Mouse (Mus musculus) CH12F3 (cell line): ENCODE results near the gene Krtap15.

Experiments
- in situ Hi-C: fragments of 300-500 bp; cut with MboI; formaldehyde crosslinking; loops from 2 replicates; pipeline ENCODE4 v1.14.3; 2020; ENCODE audit warnings: low sequenced_read_pairs

The Krtap15 gene

GRCm38 (mm10) chr16:88820066-88820465 lies at the start of gene Krtap15:
Gene Krtap15 (plus strand): TSS chr16:88820215.
- in situ Hi-C loops = no loop called here

DNA sequence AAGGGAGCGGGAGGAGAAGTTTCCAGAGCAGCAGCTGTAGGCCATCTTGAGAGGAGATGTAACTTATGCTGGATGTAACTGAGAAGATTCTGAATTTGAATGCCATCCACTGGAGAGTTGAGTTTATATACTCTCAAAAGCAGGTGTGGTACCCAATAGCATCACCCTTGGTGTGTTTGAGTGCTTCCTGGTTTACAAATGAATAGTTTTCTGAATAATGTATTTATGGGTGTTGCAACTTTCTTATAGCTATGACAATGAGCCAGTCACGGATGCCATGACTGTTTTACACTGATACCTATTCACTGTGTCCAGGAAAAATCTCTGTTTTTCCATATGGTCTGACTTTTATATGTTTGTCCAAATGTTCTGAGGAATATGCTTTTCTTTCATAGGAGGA lies 45.9 kb upstream of the Krtap15 start, which contains the start of gene 2310057N15Rik:
Gene 2310057N15Rik, minus strand, starts transcription at position 101 of the 400 bp plus-strand sequence.
- in situ Hi-C loops = no loop called here

- in situ Hi-C loops = no loop called here
Observed at GRCm38 (mm10) chr16:88777596-88777995, 42.4 kb upstream of the Krtap15 start, which contains the start of gene Gm5965. Gene Gm5965 (plus strand): TSS chr16:88777896.

- in situ Hi-C loops = no loop called here
Observed at GRCm38 (mm10) chr16:88786786-88787185, 33.2 kb upstream of the Krtap15 start.

DNA sequence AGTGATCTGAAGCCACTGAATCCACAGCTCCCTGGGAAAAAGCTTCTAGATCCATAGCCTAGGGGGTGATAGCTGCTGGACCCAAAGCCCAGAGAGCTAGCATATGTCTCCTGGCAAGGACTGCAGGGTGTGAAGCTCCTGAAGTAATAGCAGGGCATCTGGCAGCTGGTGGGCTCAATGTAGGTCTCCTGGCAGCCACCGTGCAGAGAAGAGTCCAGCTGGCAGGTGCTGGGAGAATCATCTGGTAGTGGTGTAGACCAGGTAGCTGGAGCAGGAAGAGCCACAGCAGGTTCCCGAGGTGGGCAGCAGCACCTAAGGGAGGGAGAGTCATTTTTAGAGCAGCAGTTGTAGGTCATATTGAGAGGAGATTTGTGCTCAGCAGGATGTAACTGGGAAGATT lies 8.2 kb upstream of the Krtap15 start, which contains the start of gene Gm20741:
Gene Gm20741, minus strand, starts transcription at position 394 of the 400 bp plus-strand sequence.
- in situ Hi-C loops = no loop called here

DNA sequence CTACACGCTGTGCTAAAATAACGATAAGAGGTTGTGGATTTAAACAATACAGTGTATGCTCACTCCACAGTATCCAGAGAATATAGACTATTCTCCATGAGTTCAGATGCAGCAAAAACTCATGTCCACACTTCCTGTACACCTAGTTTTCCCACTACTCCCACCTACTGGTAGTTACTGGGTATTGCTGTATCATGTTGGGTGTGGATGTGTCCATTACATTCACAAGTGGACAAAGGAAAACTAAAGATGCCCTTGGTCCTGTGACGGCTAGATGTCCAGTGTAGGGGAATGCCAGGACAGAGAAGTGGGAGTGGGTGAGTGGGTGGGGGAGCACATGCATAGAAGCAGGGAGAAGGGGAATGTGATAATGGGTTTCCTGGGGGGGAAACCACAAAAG lies 3.7 kb downstream of the Krtap15 start:
- in situ Hi-C loops = no loop called here

GRCm38 (mm10) chr16:88826095-88826652 lies 6.2 kb downstream of the Krtap15 start, which contains the start of gene Krtap14:
Gene Krtap14 (minus strand): TSS chr16:88826145.
- in situ Hi-C loops = no loop called here

GRCm38 (mm10) chr16:88826978-88827377 lies 7.0 kb downstream of the Krtap15 start:
- in situ Hi-C loops = no loop called here

DNA sequence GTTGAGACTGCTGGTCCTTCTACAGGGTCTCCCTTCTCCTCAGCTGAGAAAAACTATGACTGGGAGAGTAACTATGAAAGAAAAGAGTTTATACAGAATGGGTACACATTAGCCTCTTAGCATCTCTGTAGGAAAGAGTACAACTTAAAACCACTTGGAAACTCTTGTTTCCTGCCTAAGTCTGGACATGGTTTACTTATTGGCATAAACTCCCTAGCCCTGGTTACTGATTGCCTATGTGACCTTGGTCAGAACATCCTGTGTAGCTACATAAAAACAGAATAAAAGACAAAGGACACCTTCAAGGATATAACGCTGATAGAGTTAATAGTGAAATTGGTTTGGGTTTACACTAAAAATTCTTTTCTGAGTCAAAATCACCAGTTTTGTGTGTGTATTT lies 27.3 kb downstream of the Krtap15 start:
- in situ Hi-C loops = no loop called here

DNA sequence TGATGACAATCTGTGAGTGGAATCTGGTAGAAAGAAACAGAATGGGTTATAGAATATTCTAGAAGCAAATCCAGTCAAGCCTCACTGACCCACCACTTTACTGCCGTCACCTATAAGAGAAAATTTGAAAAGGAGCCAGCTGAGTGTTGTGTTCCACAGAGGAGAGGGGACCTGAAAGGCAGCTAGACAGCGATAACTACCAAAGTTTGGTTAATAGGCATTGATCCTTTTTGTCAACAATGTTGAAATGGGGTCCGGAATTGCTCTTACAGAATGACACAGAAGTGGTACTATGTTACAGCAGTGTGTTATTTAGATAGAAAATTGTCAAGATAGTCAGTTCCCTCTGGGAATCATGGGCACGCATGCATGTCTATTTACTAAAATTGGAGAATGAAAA lies 28.5 kb downstream of the Krtap15 start:
- in situ Hi-C loops = no loop called here

GRCm38 (mm10) chr16:88851450-88851849 lies 31.4 kb downstream of the Krtap15 start:
- in situ Hi-C loops = no loop called here

- in situ Hi-C loops = no loop called here
Observed at GRCm38 (mm10) chr16:88864887-88865407, 44.9 kb downstream of the Krtap15 start.

- in situ Hi-C loops = no loop called here
Observed at GRCm38 (mm10) chr16:88869311-88869710, 49.3 kb downstream of the Krtap15 start, which contains the start of gene Krtap19-1. Gene Krtap19-1 (minus strand): TSS chr16:88869411.

DNA sequence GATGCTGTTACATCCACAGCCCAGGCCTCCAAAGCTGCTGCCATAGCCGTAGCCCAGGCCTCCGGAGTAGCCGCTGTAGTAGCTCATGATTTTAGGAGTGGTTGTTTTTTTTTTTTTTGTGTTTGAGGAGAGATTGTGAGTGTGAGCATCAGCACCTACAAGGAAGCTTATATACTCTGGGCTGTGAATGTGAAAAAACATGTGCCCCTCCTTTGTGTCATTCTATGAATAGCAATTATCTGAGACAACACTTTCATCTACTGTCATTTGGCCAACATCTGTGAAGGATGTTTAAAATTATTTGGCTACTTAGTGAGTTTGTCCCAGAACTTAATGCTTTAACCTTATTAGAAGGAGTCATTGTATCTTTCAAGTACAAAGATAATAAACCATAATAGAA lies 54.2 kb downstream of the Krtap15 start, which contains the start of gene Krtap19-2:
Gene Krtap19-2, minus strand, starts transcription at position 101 of the 400 bp plus-strand sequence.
- in situ Hi-C loops = no loop called here

DNA sequence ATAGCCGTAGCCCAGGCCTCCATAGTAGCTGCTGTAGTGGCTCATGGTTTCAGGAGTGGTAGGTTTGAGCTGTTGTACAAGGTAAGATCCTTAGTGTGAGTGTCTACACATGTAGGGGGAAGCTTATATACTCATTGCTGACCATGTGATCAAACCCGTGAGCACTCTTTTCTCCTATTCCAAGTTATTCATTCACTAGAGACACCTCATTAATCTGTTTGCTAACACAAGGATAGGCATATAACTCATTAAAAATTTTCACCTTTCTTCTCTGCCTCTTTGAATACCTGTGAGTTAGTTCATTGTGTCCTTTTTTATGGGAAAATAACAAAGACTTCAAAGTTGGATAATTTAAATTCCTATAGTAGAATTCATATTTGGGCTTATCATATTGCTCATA lies 57.9 kb downstream of the Krtap15 start, which contains the start of gene Krtap19-3:
Gene Krtap19-3, minus strand, starts transcription at position 101 of the 400 bp plus-strand sequence.
- in situ Hi-C loops = no loop called here
